Mouse (Mus musculus) T-helper 17 cell (primary cell): ENCODE measurements around the gene Abcb4.
"Not testable (repeated sequence)": the region's sequence is repeated elsewhere in the genome, so short reads cannot be mapped to it uniquely, and the experiment has no call there.

Experiments
- in situ Hi-C, 2 experiments: fragments of 300-600 bp; cut with MboI, MseI; formaldehyde crosslinking; loops; 1 replicate in 1 of 2; 2 replicates in 1 of 2; pipeline ENCODE4 v1.15.1; 2025; ENCODE audit warnings: high pct_unique_total_duplicates in 2 of 2

Abcb4 gene

DNA sequence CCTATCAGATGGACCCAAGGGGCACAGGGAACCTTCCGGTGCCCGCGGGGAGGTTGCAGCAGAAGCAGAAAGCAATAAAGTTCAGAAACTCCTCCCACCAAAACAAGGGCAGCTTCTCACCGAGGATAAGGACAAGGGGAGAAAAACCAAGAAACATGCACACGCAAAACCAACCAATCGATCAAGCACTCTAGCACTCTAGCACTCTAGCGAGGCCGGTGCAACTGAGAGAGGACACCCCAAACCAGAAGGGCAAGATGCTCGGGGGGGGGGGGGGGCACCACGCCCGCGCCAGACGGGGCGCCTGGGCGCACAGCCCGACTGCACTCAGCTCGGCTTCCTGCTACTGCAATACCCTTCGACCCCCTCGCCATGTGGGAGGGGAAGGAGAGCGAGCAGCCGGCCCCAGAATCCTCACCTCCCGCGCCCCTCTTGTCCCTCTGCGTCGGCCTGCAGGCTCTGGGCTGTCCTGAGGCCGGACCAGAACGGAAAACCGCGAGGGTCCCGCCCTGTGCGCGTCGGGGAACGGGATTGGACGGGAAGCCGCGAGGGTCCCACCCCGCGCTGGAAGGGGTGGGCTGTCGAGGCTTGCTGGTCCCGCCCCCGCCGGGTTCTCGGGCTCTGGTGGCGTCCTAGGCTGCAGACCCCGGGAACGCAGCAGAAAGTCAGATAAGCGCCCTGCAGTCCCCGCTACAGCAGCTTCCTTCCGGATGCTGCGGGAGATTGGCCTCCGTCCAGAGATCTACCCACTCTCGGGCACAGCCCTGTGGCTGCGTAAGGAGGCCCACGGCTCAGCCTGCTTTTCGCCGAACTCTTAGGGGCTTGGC, 103.4 kb downstream of the Abcb4 start, which contains the start of gene Crot:
TSS of gene Crot (minus strand) at position 639 of the 827 bp plus-strand sequence.
- in situ Hi-C loops: loop anchor here in 1 of 2 experiments (5.0 kb wide), 1 partner anchor 100 kb away; no protein-coding TSS in a partner anchor

DNA sequence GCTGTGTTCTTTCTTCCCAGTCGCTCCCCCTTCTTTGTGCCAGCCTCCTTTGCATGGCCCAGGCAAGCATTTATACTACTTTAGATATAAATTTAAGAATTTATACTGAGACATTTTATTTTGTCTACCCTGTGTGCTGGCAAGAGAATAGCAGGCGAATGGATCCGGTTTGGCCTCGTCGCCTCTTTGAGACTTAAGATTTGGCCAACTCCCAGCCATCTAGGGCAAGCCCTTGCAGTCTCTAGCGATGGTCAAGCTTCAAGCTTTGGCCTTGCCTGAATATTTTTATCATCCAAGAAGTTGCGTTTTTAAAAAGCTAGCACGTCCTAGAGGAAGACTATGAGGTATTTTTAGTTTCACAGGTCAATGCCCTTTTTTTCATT, 104.0 kb downstream of the Abcb4 start:
- in situ Hi-C loops: loop anchor here in 1 of 2 experiments (5.0 kb wide), 1 partner anchor 100 kb away; no protein-coding TSS in a partner anchor

DNA sequence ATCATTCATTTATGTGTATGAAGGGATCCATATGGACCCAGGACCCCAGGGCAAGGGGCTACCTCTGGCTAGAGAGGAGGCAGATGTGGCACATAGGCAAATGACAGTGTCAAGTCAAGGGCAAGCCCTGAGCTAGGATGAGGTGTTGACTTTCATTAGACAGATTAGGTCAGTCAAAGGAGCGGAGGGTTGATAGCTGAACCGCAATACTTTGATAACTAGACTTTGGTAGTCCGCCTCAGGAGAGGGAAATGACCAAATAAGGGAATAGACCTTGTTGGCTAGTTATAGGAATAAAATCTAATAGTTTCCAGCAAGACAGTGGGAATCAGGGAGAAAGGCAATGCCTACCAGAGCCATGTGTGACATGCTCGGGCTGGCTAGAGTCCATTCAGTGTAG, 105.6 kb downstream of the Abcb4 start:
- in situ Hi-C loops: loop anchor here in 1 of 2 experiments (5.0 kb wide), 1 partner anchor 98 kb away; no protein-coding TSS in a partner anchor

DNA sequence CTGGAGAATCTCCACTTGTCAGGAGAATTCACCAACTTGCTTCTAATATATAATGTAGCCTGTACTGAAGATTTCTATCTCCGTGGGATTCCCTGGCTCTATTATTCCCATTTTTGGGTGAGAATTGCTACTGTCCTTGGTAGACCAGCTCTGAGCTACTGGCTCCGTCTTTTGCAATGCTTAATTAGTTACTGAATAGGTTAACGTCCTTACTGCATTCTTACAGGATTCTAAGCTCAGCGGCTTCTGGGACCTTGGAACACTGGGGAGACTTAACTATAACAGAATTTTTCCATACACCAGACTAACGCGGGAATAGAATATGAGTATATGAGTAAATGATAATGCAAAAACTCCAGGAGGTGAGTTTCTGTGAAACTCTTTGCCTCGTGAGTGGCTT, 106.5 kb downstream of the Abcb4 start:
- in situ Hi-C loops: not testable (repeated sequence)

DNA sequence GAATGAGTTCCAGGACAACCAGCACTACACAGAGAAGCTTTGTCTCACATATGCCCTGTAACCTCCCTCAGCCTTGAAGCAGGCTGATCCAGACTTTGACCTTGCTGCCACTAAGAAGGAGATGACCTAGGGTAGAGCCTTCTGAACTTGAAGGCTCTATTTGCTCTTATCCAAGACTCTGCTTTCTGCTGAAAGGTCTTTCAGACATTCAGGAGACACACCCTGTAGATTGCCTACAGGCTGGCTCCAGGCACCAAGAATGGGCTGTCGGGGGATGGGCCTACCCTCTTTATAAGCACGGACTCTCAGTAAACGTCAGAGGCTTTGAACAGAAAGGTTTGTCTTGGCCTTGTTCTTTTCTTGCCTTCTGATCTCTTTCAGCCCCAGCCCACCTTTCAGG, 113.1 kb downstream of the Abcb4 start:
- in situ Hi-C loops: not testable (repeated sequence)
